Mouse (Mus musculus): ENCODE data around the gene Vnn3. TPM values are rescaled to one million over a fixed set of nuclear protein-coding genes. Genes with fewer than 3 reads are reported as not detected.

Gene Vnn3
- total RNA-seq, 2 experiments from 2014 or later: 0.21 TPM; not detected in 1

DNA sequence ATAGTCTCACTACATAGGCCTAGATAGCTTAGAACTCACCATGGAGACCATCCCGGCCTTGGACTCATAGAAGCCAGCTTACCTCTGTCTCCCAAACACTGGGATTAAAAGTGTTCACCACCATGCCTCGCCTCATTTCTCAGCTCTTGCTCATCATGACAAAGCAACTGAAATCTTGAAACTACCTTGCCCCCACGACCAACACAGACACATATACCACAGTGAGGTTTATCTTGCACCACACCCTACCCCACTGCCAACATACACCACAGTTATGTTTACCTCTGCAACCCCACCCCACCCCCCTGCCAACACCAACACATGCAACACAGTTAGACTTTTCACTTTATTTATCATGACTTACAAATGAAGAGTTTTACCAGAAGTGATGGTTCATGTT, 34.8 kb downstream of the Vnn3 start:
- ATAC-seq (replicated peaks; ENCODE audit: poor library complexity): peak; percentile 57

DNA sequence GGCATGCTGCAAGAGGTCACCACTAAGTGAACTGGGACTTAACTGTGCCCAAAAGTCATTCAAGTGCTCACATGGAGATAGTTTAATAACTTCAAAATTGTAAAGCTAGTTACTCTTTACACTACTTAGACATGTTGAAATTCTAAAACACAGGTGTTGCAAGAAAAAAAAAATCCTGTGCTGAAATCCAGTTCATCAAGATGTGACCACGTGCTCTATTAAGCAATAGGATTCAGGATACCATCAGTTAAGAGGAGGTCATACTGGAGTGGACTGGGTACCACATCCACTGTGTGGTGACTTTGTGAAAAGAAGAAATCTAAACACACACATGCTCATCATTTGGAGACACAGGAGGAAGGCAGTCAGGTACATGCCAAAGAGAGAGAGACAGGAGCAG, 41.7 kb downstream of the Vnn3 start:
- no peak for ATAC-seq (replicated peaks; ENCODE audit: poor library complexity)

DNA sequence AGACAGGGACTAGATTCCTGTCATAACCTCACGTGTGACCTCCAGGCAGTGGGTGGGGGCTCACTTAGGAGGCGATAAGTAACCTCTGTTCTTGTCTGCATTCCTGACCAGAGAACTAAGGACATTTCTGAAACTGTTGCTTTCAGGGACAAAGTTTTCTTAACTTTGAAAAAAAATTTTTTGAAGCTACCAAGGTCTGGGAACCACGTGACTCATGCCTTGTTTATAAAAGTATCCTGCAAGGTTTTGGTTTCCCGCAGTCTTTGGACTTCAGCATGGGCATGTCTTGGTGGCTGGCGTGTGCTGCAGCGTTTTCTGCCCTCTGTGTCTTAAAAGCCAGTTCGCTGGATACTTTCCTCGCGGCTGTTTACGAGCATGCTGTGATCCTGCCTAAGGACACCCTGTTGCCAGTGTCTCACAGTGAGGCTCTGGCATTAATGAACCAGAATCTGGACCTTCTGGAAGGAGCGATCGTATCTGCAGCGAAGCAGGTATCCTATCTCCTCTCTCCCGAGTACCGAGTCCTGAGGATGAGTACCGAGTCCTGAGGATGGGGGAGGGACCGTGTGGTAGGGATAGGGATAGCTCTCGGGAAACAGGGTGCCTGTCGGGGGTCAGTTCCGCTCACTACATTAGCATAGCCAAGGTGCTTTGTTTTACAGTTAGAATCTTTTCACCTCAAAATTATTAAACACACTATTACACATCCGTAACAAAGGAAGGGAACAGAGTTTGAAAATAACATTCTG, 43.5 kb downstream of the Vnn3 start, which contains the start of gene Vnn1:
Vnn1 (plus strand) TSS at position 88 of the 749 bp plus-strand sequence.
- no peak for ATAC-seq (replicated peaks; ENCODE audit: poor library complexity)

DNA sequence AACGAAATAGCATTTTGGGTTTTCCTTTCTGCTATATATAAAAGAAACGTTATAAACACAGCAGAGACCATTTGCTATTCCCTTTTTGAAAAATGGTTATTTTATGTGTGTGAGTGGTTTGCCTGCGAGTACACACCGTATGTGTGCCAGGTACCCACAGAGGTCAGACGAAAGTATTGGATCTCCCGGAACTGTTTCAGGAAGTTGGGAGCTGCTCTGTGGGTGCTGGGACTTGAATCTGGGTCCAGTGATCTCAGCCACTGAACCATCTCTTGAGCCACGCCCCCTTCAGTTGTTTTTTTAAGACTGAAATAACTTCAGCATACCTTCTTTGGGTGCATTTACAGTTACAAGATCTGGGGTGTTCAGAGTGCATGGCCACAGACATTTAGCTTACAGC, 44.1 kb downstream of the Vnn3 start:
- ATAC-seq (replicated peaks; ENCODE audit: poor library complexity): no peak

GRCm38 (mm10) chr10:23901119-23901518, 49.9 kb downstream of the Vnn3 start:
- ATAC-seq (replicated peaks; ENCODE audit: poor library complexity): no peak

- ATAC-seq (replicated peaks; ENCODE audit: poor library complexity): no peak
Observed at GRCm38 (mm10) chr10:23905661-23906060, 54.4 kb downstream of the Vnn3 start.

Other genes starting within 250 kb of the Vnn3 start
- gene Rps12, start 64.2 kb upstream of the Vnn3 start, total RNA-seq (2015): 6,612 and 6,735 TPM in 2 replicates
- 1,835 and 2,039 TPM in 2 replicates for gene Rps12, start 64.2 kb upstream of the Vnn3 start, total RNA-seq (2017)
- gene Slc18b1, start 54.5 kb upstream of the Vnn3 start, total RNA-seq (2015): 0.51 and 3.6 TPM in 2 replicates
- 0.04 and 0.30 TPM in 2 replicates for gene Slc18b1, start 54.5 kb upstream of the Vnn3 start, total RNA-seq (2017)
- gene Vnn1, start 43.2 kb downstream of the Vnn3 start, total RNA-seq (2015): 0.17 TPM in 1 of 2 replicates, not detected in the other
- 0.04 TPM in 1 of 2 replicates, not detected in the other for gene Vnn1, start 43.2 kb downstream of the Vnn3 start, total RNA-seq (2017)
- gene Taar1, start 68.9 kb downstream of the Vnn3 start, total RNA-seq (2015): not detected in 2 replicates
- gene Taar1, start 68.9 kb downstream of the Vnn3 start, total RNA-seq (2017): not detected in 2 replicates
- not detected in 2 replicates for gene Taar2, start 87.1 kb downstream of the Vnn3 start, total RNA-seq (2015)
- gene Taar2, start 87.1 kb downstream of the Vnn3 start, total RNA-seq (2017): not detected in 2 replicates
- gene Taar3, start 98.1 kb downstream of the Vnn3 start, total RNA-seq (2015): not detected in 2 replicates
- gene Taar3, start 98.1 kb downstream of the Vnn3 start, total RNA-seq (2017): not detected in 2 replicates
- gene Taar4, start 109.0 kb downstream of the Vnn3 start, total RNA-seq (2015): not detected in 2 replicates
- not detected in 2 replicates for gene Taar4, start 109.0 kb downstream of the Vnn3 start, total RNA-seq (2017)
- gene Taar5, start 119.2 kb downstream of the Vnn3 start, total RNA-seq (2015): not detected in 2 replicates
- not detected in 2 replicates for gene Taar5, start 119.2 kb downstream of the Vnn3 start, total RNA-seq (2017)
- gene Taar6, start 134.2 kb downstream of the Vnn3 start, total RNA-seq (2015): not detected in 2 replicates
- not detected in 2 replicates for gene Taar6, start 134.2 kb downstream of the Vnn3 start, total RNA-seq (2017)
- not detected in 2 replicates for gene Taar7a, start 142.0 kb downstream of the Vnn3 start, total RNA-seq (2015)
- not detected in 2 replicates for gene Taar7a, start 142.0 kb downstream of the Vnn3 start, total RNA-seq (2017)
- not detected in 2 replicates for gene Taar7b, start 148.5 kb downstream of the Vnn3 start, total RNA-seq (2015)
- not detected in 2 replicates for gene Taar7b, start 148.5 kb downstream of the Vnn3 start, total RNA-seq (2017)
- gene Taar7d, start 175.8 kb downstream of the Vnn3 start, total RNA-seq (2015): not detected in 2 replicates
- gene Taar7d, start 175.8 kb downstream of the Vnn3 start, total RNA-seq (2017): not detected in 2 replicates
- gene Taar7e, start 186.2 kb downstream of the Vnn3 start, total RNA-seq (2015): not detected in 2 replicates
- not detected in 2 replicates for gene Taar7e, start 186.2 kb downstream of the Vnn3 start, total RNA-seq (2017)
- not detected in 2 replicates for gene Taar7f, start 198.0 kb downstream of the Vnn3 start, total RNA-seq (2015)
- gene Taar7f, start 198.0 kb downstream of the Vnn3 start, total RNA-seq (2017): not detected in 2 replicates
- not detected in 2 replicates for gene Taar8a, start 225.0 kb downstream of the Vnn3 start, total RNA-seq (2015)
- gene Taar8a, start 225.0 kb downstream of the Vnn3 start, total RNA-seq (2017): not detected in 2 replicates
- not detected in 2 replicates for gene Taar8b, start 240.8 kb downstream of the Vnn3 start, total RNA-seq (2015)
- gene Taar8b, start 240.8 kb downstream of the Vnn3 start, total RNA-seq (2017): not detected in 2 replicates